Mouse (Mus musculus) mesoderm, embryonic 11.5 days (tissue): ENCODE measurements around the gene Sgpp2.

ENCODE experiments used
- DNase-seq: peaks from one replicate; pipeline ENCODE4 v3.0.0-alpha.2; 2012; ENCODE audit warnings: low read depth, low spot score

The Sgpp2 gene

GRCm38 (mm10) chr1:78448091-78448490 is 137.9 kb downstream of the Sgpp2 start:
- DNase-seq, result no peak

- no peak for DNase-seq
Measured at GRCm38 (mm10) chr1:78451070-78451854, 141.1 kb downstream of the Sgpp2 start.

GRCm38 (mm10) chr1:78452544-78452943 is 142.4 kb downstream of the Sgpp2 start:
- DNase-seq, result no peak

GRCm38 (mm10) chr1:78453886-78454285 is 143.7 kb downstream of the Sgpp2 start:
- no peak for DNase-seq

- peak; percentile 69 for DNase-seq
Measured at GRCm38 (mm10) chr1:78454659-78455058, 144.5 kb downstream of the Sgpp2 start.
